Mouse (Mus musculus) bone marrow macrophage, adult 2 months (primary cell): ENCODE data around the gene Fhit.

Source experiments
- CTCF ChIP-seq: IDR thresholded peaks from 2 replicates; pipeline ENCODE4 v1.5.1; 2012; ENCODE audit warnings: low read depth, mild to moderate bottlenecking, low read length, moderate library complexity
- POLR2A ChIP-seq: IDR thresholded peaks from 2 replicates; pipeline ENCODE4 v1.6.1; 2012; ENCODE audit warnings: mild to moderate bottlenecking, low read depth, low read length, borderline replicate concordance

DNA sequence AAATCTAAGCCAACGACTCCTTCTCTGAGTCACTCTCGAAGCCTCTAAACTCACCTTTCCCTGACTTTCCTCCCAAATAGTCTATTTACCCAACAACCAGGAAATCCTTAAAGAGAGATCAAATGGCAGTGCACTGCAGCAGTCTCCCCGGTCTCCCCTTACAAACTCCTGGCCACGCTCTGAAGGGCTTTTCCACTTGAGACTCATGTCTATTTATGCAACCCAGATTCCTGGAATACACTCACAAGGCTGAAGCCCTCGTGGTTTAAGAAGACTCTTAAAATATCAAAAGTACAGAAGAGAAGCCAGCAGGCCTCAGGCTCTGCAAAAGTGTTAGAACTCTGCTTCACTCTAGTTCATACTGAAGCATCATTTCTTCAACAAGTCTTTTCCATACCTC lies 1155.6 kb downstream of the Fhit start:
- TF ChIP-seq CTCF, result no peak
- no peak for TF ChIP-seq POLR2A
